Mouse (Mus musculus) adrenal gland, adult 8-10 months (tissue): Measurements from ENCODE around the gene Treh. TPM values are rescaled to one million over a fixed set of nuclear protein-coding genes. Genes with fewer than 3 reads are reported as not detected.

ENCODE experiments used
- DNase-seq: peaks from one replicate; pipeline ENCODE4 v3.0.0; 2022
- total RNA-seq, 4 experiments: library from RNA; stranded (reverse); gene quantifications; 2 replicates each; pipeline ENCODE4 v1.2.4; 2022

The Treh gene
- total RNA-seq, 4 experiments from 2014 or later = not detected

- no peak for DNase-seq
Measured at GRCm38 (mm10) chr9:44735886-44736285, 62.9 kb downstream of the Treh start.

Other genes starting within 250 kb of the Treh start
- gene Foxr1, start 232.1 kb upstream of the Treh start, total RNA-seq = not detected
- not detected for gene Upk2, start 218.3 kb upstream of the Treh start, total RNA-seq
- 10 to 100 TPM; 48.9 to 76.1 (median 66.7) TPM for gene Bcl9l, start 190.4 kb upstream of the Treh start, total RNA-seq
- under 1 TPM; 0.13 to 0.32 (median 0.18) TPM for gene Cxcr5, start 111.4 kb upstream of the Treh start, total RNA-seq
- gene Ddx6, start 68.3 kb upstream of the Treh start, total RNA-seq = 100 to 1,000 TPM; 142 to 160 (median 152) TPM
- 10 to 100 TPM; 31.7 to 64.7 (median 48.5) TPM for gene Phldb1, start 62.0 kb downstream of the Treh start, total RNA-seq
- 100 to 1,000 TPM; 172 to 185 (median 176) TPM for gene Arcn1, start 94.6 kb downstream of the Treh start, total RNA-seq
- gene Ift46, start 94.7 kb downstream of the Treh start, total RNA-seq = 100 to 1,000 TPM in 2 of 4 experiments, 10 to 100 TPM in 2; 77.7 to 116 (median 99.6) TPM
- gene Tmem25, start 126.1 kb downstream of the Treh start, total RNA-seq = 10 to 100 TPM in 1 of 4 experiments, 1 to 10 TPM in 3; 8.7 to 15.3 (median 9.4) TPM
- gene Ttc36, start 129.8 kb downstream of the Treh start, total RNA-seq = 1 to 10 TPM; 3.7 to 9.0 (median 5.5) TPM
- gene Kmt2a, start 208.1 kb downstream of the Treh start, total RNA-seq = 10 to 100 TPM; 32.5 to 58.2 (median 41.4) TPM
- gene Atp5l, start 247.5 kb downstream of the Treh start, total RNA-seq = 100 to 1,000 TPM; 346 to 533 (median 405) TPM